Mouse (Mus musculus) embryo, embryonic 11.5 days (tissue): ENCODE data around the gene Setdb2.
"Not testable (repeated sequence)": the region's sequence is repeated elsewhere in the genome, so short reads cannot be mapped to it uniquely, and the experiment has no call there.

Experiments
- DNase-seq: peaks from one replicate; pipeline ENCODE4 v3.0.0-alpha.2; 2012; ENCODE audit warnings: low read depth, low spot score

Setdb2 gene

DNA sequence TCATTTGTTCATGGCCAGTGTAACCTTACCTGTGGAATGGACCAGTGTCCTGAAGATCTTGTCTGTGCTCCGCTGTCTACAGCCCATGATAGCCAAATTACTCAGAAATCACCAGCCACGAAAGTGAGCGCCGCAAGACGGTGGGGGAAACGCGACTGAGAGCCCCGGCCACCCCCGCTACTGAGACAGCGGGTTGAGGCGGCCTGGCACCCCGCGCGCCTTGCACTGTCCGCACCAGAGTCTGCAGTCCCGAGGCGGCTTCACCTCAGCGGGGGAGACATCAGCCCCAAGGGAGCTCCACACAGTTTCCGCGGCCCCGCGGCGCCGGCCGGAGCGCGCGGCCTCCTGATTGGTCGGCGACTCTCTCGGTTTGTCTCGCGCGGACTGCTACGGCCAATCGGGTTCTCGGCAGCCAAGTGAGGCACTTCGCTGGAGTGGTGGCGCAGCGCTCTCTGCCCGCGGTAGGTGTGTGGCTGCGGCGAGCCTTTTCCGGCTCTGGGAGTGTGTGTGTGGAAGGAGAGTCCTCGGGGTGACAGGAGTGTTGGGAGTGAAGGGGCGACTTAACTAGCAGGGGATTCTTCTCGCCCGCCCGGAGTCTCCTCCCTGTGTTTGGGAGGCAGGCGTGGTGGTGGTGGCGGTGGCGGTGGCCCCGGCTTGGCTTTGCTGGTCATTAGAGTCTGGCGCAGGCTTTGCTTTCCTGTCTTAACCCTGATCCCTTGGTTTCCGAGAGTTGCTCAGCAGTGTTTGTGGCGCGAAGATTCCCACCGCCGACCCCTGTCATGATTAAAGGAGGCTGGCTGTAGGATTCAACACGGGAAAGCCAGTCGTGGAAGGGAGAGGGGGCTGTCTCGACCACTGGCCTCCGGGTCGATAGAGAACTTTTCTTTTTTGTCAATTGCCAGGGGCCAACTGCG is at the start of gene Setdb2, which contains the start of gene Cab39l:
TSS of gene Setdb2 (minus strand) at position 327 of the 914 bp plus-strand sequence.
TSS of gene Cab39l (plus strand) at position 415 of the 914 bp plus-strand sequence.
- DNase-seq, result peak; percentile 82

DNA sequence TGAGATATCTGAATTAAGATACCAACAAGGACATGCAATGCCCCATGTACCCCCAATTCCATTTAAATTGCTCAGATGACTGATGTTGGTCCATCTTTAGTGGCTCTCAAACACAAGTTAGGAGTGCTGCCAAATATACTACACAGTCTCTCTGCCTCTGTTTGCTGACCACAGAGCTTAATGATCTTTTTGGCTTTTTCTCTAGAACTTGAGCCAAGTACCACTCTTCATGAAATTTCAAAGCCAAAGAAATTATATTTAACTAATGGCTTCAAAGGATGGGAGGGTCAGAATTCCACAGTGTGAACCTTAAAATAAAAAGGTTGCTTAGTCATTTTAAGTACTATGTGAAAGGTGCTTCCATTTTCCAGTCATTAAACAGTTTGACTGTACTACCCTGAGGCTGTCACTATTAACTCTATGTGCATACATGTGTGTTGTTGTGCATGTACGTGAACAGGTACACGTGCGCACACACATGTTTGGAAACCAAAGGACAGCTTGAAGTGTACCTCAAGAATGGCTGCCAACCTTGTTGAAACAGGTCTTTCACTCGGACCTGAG is 44.6 kb upstream of the Setdb2 start:
- no peak for DNase-seq

DNA sequence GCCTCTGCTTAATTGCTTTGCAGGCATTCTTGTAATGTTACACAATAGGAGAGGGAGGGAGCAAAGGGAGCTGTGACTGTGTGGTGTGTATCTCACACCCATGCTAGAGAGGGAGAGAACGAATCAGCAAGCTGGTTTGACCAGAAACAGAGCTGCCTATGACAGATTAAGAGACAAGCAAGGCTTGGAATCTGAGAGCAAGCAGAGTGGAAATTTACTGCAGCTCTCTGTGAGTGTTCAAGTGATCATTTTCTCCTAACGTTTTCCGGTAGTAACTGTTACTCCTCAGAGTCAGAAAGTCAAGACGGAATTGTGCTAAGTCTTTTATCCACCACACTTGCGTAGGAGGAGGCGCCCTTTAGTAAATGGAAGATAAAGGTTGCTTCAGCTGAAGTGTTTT is 38.0 kb upstream of the Setdb2 start:
- no peak for DNase-seq

DNA sequence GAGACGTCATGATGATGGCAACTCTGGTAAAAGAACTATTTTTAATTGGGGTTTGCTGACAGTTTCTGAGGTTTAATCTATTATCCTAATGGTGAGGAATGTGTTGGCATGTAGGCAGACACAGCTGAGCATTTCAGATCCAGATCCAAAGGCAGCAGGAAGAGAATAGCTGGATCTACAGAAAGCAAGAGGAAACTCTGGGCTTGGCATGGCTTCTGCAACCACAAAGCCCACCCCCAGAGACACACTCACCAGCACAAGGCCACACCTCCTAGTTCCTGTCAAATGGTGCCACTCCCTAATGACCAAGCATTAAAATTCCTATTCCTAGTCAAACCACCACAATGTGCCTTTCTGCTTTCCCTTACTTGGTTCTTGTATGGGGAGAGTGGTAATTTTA is 30.1 kb upstream of the Setdb2 start:
- no peak for DNase-seq

DNA sequence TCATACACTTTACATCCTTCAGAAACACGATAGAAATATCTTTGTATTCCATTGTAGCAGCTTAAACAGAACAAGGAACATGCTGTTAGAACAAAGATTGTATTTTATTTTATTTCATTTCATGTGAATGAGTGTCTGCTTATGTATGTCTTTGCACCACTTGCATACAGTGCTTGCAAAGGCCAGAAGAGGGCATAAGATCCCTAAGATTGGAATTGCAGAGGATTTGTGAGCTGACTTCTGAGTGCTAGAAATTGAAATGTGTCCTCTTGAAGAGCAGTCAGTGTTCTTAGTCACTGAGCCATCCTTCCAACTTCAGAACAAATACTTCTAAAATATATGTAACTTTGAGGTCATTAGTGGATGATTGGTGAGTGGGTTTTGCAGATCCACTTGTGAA is 27.1 kb upstream of the Setdb2 start:
- no peak for DNase-seq

DNA sequence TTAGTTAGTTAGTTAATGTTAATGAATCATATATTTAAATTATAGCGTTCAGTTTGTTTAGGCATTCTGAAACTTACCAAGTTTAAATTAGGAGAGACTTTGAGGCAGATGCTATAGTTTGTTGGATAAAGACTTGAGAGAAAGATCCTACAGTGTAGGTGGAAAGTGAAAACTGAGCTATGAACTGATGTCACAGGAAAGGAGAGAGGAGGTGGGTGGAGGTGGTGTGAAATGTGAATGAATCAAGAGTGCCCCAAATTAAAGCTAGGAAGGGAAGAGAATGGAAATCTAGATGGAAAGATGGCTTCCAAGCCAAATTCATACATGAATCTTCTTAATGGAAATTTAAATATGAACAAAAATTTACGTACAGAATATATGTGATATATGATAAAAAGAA is 25.8 kb upstream of the Setdb2 start:
- no peak for DNase-seq

DNA sequence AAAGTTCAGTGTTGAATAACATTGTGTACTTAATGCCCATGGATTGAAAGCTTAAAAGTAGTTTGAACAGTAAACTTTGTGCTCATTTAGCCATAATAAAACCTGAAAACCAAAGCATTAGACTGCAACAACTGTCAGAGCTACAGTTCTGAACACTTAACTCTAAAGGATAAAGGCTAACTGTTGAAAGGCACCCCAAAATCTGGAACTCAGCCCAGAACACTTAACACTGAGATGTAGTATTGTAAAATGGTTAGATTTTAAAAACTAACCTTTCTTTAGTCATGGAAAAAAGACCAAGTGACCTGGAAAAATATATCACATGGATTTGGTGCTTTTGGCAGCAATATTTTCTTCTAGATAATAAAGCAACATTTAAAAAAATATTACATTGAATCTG is 7.3 kb upstream of the Setdb2 start:
- no peak for DNase-seq

DNA sequence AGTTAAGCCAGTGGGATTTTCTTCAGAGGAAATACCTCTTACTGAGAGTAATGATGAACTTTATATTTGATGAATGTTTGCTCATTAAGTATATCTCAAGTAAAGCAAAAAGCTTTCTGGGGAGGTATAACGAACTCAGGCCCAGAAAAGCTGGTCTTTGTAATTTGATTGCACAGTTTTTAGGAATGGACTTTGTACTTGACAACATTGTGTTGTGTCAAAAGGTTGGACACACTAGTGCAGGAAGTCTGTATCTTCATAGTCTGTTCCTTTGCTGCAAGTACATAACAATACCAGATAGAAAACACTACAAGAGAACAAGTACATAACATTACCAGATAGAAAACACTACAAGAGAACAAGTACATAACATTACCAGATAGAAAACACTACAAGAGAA is 4.7 kb upstream of the Setdb2 start:
- no peak for DNase-seq

DNA sequence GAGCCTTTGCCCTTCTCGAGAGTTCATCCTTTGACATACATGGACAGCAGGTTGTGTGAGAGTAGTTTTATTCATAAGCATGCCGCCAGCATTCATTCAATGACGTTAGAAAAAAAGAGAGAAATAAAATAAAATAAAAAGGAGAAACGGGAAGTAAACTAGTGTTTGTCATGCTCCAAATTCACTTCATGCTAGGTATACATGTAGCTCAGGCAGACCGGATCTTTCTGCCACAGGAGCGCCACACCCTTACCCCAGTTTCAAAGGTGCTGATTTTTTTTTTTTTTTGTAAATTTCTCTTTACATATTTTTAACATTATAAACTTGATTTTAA is 755 bp upstream of the Setdb2 start:
- DNase-seq, result no peak

DNA sequence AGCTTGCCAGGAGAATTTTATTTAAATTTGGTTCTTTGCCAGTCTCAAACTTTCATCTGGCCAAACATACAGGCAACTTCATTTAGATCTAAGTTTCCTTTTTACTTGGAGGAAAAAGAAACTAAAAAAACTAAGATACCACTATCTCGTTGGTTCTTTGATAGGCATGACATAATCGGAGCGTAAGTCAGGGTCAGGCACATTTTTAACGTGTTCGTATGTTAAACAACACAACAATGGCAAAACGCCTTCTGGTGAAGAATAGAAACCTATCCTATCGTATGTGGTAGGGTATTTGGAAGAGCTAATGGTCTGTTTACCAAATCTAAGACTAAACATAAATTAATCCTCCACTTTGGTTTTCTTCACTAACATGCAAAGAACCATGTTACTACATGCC is 645 bp downstream of the Setdb2 start:
- no peak for DNase-seq

DNA sequence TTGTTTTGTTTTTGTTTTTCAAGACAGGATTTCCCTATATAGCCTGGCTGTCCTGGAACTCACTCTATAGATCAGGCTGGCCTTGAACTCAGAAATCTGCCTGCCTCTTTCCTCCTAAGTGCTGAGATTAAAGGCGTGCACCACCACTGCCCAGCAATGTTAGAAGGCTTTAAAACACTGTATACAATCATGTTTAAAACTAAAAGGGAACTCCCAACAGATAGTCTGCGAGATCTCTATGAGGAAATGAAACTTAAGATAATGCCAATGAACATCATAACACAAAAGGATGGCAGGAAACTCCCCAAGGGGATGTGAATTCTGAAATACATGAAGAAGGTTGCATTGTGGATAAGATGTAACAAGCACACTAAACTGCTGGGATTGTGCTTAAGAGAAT is 2.2 kb downstream of the Setdb2 start:
- DNase-seq, result no peak

DNA sequence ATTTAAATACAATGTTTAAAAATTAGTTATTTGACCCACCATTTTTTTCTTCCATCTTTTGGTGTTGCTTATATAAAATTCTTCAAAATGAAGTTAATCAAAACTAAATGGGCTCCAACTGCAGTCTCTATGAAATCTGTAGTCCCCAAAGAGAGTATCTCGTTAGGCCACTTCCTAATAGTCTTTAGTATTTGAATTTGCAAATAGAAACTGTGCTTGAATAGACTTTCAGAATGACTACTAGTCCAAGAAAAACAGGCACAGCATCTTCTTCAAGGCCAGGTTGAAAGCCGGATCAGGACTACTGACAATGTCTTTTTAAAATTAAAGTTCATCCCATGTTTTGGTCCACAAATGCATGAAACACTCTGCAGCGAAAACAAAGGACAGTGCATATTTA is 3.3 kb downstream of the Setdb2 start:
- DNase-seq, result no peak

DNA sequence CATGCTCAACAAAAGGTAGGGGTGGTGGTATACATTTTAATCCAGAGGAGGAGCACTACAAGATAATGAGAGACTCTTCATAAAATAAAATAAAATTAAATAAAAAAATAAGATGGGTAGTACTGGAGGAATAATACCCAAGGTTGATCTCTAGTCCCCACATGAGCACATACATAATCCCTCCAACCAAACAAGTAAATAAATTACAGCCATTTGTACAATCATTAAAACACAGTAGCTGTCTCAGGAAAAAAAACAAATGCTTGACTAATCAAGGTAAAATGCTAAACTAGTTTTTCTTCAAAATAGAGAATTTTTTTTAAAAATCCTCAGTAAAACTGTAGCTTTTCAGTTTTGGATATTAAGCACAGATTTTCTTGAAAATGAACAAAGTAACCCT is 5.5 kb downstream of the Setdb2 start:
- DNase-seq, result no peak

DNA sequence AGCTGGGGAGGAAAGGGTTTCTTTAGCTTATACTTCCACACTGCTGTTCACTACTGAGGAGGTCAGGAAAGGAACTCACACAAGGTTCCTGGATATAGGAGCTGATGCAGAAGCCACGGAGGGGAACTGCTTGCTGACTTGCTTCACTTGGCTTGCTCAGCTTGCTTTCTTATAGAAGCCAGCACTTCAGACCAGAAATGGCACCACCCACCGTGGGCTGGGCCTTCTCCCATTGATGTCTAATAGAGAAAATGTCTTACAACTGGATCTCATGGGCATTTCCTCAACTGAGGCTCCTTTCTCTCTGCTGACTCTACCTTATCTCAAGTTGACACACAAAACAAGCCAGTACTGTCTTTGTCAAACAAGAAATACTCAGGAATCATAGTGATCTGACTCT is 6.8 kb downstream of the Setdb2 start:
- DNase-seq, result no peak

DNA sequence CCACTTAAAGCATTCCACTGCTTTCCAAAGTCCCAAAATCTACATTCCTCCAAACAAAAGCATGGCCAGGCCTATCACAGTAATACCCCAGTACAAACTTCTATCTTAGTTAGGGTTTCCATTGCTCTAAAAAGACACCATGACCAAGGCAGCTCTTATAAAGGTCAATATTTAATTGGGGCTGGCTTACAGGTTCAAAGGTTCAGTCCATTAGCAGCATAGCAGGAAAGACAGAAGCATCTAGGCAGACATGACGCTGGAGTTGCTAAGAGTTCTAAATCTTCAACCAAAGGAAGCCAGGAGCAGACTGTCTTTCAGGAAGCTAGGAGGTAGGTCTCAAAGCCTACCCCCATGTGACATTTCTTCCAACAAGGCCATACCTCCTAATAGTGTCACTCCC is 10.1 kb downstream of the Setdb2 start:
- DNase-seq, result no peak

DNA sequence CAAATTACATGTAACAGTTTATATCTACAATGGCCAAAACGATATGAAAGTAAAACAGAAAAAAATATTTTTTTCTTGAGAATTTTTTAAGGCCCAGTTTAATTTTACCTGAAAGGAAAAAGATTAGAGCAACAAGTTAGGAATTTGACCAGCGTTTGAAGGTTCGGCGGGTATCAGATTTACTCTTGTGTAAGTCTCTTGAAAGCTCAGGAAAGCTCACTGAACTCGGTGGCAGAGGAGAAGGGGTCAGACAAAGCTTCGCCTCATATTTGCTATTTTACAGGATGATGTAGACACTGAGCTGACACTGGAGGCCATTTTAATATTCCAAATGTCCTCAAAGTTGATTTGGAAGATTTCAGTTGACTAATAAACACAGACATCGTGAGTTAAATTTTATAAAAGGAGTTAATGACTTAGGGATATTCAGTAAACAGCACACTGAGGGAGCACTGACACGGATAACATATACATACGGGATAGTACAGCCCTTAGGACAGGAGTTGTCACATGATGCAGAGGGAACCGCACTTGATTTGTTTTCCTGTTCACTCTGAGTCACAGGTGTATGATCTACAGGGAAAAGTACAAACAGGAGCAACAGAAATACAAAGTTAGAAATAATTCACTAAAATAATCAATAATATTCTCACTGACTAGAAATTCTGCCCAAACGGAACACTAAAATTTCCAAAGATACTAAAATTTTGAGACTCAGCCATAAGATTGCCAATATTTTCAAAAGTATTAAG is 17.6 kb downstream of the Setdb2 start:
- DNase-seq, result no peak

DNA sequence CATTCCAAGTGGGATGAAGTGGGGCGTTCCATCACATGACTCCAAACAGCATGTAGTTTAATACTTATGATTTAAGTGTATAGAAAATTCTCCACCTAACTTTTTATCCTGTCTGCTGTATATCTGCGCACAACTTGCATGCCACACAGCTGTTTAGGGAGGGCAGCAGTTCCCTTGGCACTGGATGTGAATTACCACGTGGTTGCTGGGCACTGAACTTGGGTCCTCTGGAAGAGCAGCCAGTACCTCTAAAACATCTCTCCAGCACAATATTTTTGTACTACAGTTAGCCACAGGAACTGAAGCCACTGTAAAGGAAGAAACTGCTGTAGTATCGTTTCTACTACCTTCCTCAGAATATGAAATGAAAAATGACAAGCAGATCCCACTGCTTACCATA is 22.5 kb downstream of the Setdb2 start:
- no peak for DNase-seq

DNA sequence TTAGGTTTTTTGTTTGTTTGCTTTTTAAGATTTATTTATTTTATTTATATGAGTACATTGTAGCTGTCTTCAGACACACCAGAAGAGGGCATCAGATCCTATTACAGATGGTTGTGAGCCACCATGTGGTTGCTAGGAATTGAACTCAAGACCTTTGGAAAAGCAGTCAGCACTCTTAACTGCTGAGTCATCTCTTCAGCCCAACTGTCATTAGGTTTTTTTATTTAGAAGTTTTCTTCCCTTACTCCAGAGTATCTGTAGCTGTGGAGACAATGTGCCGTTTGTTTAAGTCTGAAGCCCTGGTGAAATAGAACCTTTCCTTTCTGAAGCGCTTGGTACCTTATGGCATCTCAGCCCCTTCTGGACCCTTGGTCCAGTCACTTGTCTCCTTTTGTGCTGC is 25.7 kb downstream of the Setdb2 start:
- DNase-seq, result not testable (repeated sequence)

DNA sequence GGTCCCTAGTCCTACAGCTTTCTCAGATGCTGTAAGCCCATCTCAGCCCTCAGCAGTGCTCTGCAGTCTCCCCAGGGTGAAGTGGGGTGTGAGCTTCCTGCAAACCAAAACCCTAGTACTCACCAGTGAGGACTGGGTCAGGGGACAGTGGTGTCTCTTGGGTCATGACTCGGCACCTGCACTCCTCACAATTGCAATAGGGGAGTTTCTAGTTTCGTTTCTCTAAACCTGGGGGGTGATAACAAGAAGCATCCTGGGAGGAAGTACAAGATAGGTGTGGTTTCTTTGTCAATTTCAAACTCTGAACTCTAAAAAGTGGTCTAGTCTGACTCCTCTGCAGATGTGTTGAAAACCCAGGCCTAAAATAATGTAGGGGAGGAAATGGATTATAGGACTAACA is 43.7 kb downstream of the Setdb2 start:
- no peak for DNase-seq

DNA sequence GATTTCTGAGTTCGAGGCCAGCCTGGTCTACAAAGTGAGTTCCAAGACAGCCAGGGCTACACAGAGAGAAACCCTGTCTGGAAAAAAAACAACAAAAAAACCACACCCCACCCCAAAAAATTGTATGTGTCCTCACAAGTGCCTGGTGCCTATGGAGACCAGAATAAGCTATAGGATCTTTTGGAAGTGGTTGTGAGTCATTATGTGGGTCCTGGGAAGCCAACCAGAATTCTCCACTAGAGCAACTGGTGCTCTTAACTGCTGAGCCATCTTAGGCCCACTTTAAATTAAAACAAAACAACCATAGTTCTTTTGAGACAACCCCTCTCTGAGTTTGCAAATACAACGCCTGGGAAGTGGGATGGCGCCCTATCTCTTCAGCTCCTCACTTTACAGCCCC is 45.4 kb downstream of the Setdb2 start, which contains the start of gene Phf11c:
TSS of gene Phf11c (minus strand) at position 101 of the 400 bp plus-strand sequence.
- no peak for DNase-seq

DNA sequence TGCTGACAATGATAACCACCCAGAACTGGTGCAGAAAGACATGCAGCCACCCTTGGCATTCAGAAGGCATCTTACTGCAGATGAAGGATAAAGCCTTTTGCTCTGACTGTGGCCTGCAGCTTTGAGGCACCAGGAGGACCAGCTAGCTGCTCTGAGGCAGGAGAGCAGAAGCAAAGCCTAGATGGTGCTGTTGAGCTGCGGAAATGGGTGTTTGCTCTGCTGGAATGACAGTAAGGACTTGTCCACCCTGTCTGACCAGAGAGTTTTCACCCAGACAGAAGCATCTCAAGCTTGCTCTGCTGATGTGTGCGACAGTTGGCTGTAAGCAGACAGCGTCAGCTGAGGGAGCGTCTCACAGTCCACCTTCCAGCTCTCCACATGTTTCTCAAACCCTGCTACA is 50.5 kb downstream of the Setdb2 start:
- not testable (repeated sequence) for DNase-seq

DNA sequence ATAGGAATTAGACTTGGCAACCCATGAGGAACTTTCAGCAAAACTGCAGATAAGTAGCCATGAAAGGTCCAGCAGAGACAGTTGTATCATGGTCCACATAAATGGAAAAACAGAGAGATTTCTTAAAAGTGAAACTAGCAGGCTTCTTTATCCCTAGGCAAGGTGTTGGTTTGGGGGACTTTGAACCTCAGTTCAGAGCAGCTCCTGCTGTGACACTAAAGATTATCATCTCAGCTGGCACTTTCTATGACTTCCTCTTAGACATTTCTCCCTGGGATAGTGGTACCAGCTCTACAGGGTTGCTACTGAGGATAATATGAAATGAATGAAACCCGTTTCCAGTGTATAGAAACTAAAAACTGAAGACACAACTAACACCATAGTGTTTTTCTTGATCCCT is 51.2 kb downstream of the Setdb2 start:
- no peak for DNase-seq
